Comparison of ENCODE assay signal across 17 mouse cellular contexts in genomic region chr5:143574261-143575178, GRCm38 (mm10). TPM values are rescaled to one million over a fixed set of nuclear protein-coding genes. Genes with fewer than 3 reads are reported as not detected.
DNase-seq lines count a peak whose midpoint lies in the region; ATAC-seq lines count a peak whose summit lies in the region.
"Had no signal": no experiment of that assay in that cellular context is flagged by ENCODE, and none has a peak within 500 bp of the region (broad histone marks: within the 10 kb centered on the region; RNA-seq: fewer than 3 reads in every experiment).

No protein-coding gene starts in this region.

- no peaks in the 10 kb centered on the region for H3K27me3 ChIP-seq in intestine, embryonic 14.5 days (replicated peaks; ENCODE audit: control insufficient read depth, insufficient read depth, low read length)
- no peaks in the 10 kb centered on the region for H3K27me3 ChIP-seq in stomach, embryonic 15.5 days (replicated peaks)
- H3K27me3 ChIP-seq: forebrain, embryonic 12.5 days; midbrain, embryonic 12.5 days had no signal

- no peak overlapping the region for H3K4me3 ChIP-seq in intestine, embryonic 14.5 days (ENCODE audit: low read depth, low read length)
- H3K4me3 ChIP-seq in stomach, embryonic 15.5 days (replicated peaks): no peak overlapping the region
- H3K4me3 ChIP-seq: forebrain, embryonic 12.5 days; midbrain, embryonic 12.5 days had no signal

- peak; percentile 77 for ATAC-seq in intestine, embryonic 14.5 days (replicated peaks; ENCODE audit: low FRiP score, low TSS enrichment, low read depth)
- ATAC-seq in stomach, embryonic 15.5 days (ENCODE audit: insufficient read depth, low FRiP score, low read depth): peak; percentile 33
- ATAC-seq: CD4-positive, CD25-positive, alpha-beta regulatory T cell, adult 4 months had no signal

- WGBS in intestine, embryonic 14.5 days: 49% methylated on average over 19 of the region's 19 CpGs
- WGBS in stomach, embryonic 15.5 days: 52% methylated on average over 19 of the region's 19 CpGs

- no peak overlapping the region for H3K9ac ChIP-seq in intestine, embryonic 14.5 days (ENCODE audit: low read length)
- no peak overlapping the region for H3K9ac ChIP-seq in stomach, embryonic 15.5 days
- H3K9ac ChIP-seq: forebrain, embryonic 12.5 days; hindbrain, embryonic 14.5 days; midbrain, embryonic 12.5 days had no signal

- H3K4me2 ChIP-seq in intestine, embryonic 14.5 days (ENCODE audit: low read length): peak overlapping the region; percentile 20; the same call in 1 of the 2 replicates
- H3K4me2 ChIP-seq in stomach, embryonic 15.5 days: peak overlapping the region; percentile 27; the same call in 1 of the 2 replicates
- H3K4me2 ChIP-seq: forebrain, embryonic 12.5 days; hindbrain, embryonic 14.5 days; liver, embryonic 11.5 days; midbrain, embryonic 12.5 days had no signal

- H3K9me3 ChIP-seq in intestine, embryonic 14.5 days (ENCODE audit: control insufficient read depth, low read length): no peaks in the 10 kb centered on the region
- H3K9me3 ChIP-seq in stomach, embryonic 15.5 days: no peaks in the 10 kb centered on the region
- H3K9me3 ChIP-seq: forebrain, embryonic 12.5 days; midbrain, embryonic 12.5 days had no signal

- H3K27ac ChIP-seq in intestine, embryonic 14.5 days (ENCODE audit: low read depth): peak overlapping the region; percentile 62; the same call in 1 of the 2 replicates
- peak overlapping the region; percentile 79 for H3K27ac ChIP-seq in stomach, embryonic 15.5 days
- H3K27ac ChIP-seq: forebrain, embryonic 12.5 days; hindbrain, embryonic 14.5 days; midbrain, embryonic 12.5 days had no signal

- peak; percentile 18 for DNase-seq in kidney, adult 9 months
- DNase-seq in kidney, adult 18-20 months: no peak
- peak; percentile 60 for DNase-seq in intestine, embryonic 14.5 days (ENCODE audit: low spot score)
- DNase-seq in lung, adult 18-20 months: peak; percentile 69 to 84
- no peak for DNase-seq in spleen, adult 18-20 months
- no peak for DNase-seq in left cerebral cortex, adult 9 months (ENCODE audit: low spot score in 2 of 2)
- no peak for DNase-seq in layer of hippocampus, postnatal 14 days (ENCODE audit: low spot score in 2 of 2)
- DNase-seq: adrenal gland, postnatal 14 days; cerebellum, adult 11 months; layer of hippocampus, adult 9-11 months; thymus, postnatal 14 days had no signal

- H3K4me1 ChIP-seq in intestine, embryonic 14.5 days (replicated peaks; ENCODE audit: control insufficient read depth, insufficient read depth, low read length): peaks cover 12% of the 10 kb centered on the region; the same call in 1 of the 2 replicates
- H3K4me1 ChIP-seq in stomach, embryonic 15.5 days: 0 out of 2 replicates have a peak, but pooled peaks cover 5% of the 10 kb centered on the region
- H3K4me1 ChIP-seq: forebrain, embryonic 12.5 days; midbrain, embryonic 12.5 days had no signal

- H3K36me3 ChIP-seq in intestine, embryonic 14.5 days (ENCODE audit: control insufficient read depth, insufficient read depth, low read length): no peaks in the 10 kb centered on the region
- H3K36me3 ChIP-seq in stomach, embryonic 15.5 days: no peaks in the 10 kb centered on the region
- H3K36me3 ChIP-seq: forebrain, embryonic 12.5 days; midbrain, embryonic 12.5 days had no signal

RNA-seq across cellular contexts. Expression of gene Rac1, which starts 46.7 kb away (rescaled TPM):
- 439 and 475 TPM in 2 replicates for polyA plus RNA-seq in intestine, embryonic 14.5 days (2014; fragmentation: Nextera tagmentation; extraction: Ambion mirVana)
- 425 and 464 TPM in 2 replicates for polyA plus RNA-seq in stomach, embryonic 15.5 days (2015; fragmentation: Nextera tagmentation; extraction: Ambion mirVana)
- total RNA-seq in layer of hippocampus, postnatal 14 days (2021): 100 to 1,000 TPM; 430 to 453 TPM

RNA-seq across cellular contexts. Expression of gene Cyth3, which starts 47.7 kb away (rescaled TPM):
- 51.6 and 52.2 TPM in 2 replicates for polyA plus RNA-seq in intestine, embryonic 14.5 days (2014; fragmentation: Nextera tagmentation; extraction: Ambion mirVana)
- 49.8 and 53.9 TPM in 2 replicates for polyA plus RNA-seq in stomach, embryonic 15.5 days (2015; fragmentation: Nextera tagmentation; extraction: Ambion mirVana)
- total RNA-seq in layer of hippocampus, postnatal 14 days (2021): 10 to 100 TPM; 48.1 to 52.4 TPM

Comparison
In these comparisons a context has a peak if more than half of its experiments do, and no peak if none do; other contexts are left out.
1. DNase-seq: peak in kidney, adult 9 months (single experiment), intestine, embryonic 14.5 days (single experiment) and lung, adult 18-20 months (2 of 2); none in kidney, adult 18-20 months (single experiment), spleen, adult 18-20 months (0 of 2), left cerebral cortex, adult 9 months (0 of 2) and layer of hippocampus, postnatal 14 days (0 of 2).